Mouse (Mus musculus) left cerebral cortex, adult 18-20 months (tissue): ENCODE results near the gene Eif3j1. TPM values are rescaled to one million over a fixed set of nuclear protein-coding genes. Genes with fewer than 3 reads are reported as not detected.
"Not testable (repeated sequence)": the region's sequence is repeated elsewhere in the genome, so short reads cannot be mapped to it uniquely, and the experiment has no call there.

Experiments used
- DNase-seq, 2 experiments: peaks; one replicate each; pipeline ENCODE4 v3.0.0; 2021 to 2022; ENCODE audit warnings: low spot score in 2 of 2, mixed read lengths in 1 of 2
- long read RNA-seq, 2 experiments: library from polyadenylated mRNA; stranded (forward); transcript quantifications; one replicate each; pipeline ENCODE4 v2.0.0; 2021
- total RNA-seq, 2 experiments: library from RNA; stranded (reverse); gene quantifications; 2 replicates each; pipeline ENCODE4 v1.2.3; 2021

The Eif3j1 gene
- total RNA-seq = 10 to 100 TPM; 17.2 to 17.9 TPM
- long read RNA-seq, experiment 1, full-length matches to known transcripts = 63 of 82 reads
- long read RNA-seq, experiment 1, partial matches to known transcripts = 9 of 82 reads
- long read RNA-seq, experiment 1, other reads (novel, unspliced or antisense) = 10 of 82 reads
- long read RNA-seq, experiment 2, full-length matches to known transcripts = 53 of 68 reads
- long read RNA-seq, experiment 2, partial matches to known transcripts = 7 of 68 reads
- long read RNA-seq, experiment 2, other reads (novel, unspliced or antisense) = 8 of 68 reads

DNA sequence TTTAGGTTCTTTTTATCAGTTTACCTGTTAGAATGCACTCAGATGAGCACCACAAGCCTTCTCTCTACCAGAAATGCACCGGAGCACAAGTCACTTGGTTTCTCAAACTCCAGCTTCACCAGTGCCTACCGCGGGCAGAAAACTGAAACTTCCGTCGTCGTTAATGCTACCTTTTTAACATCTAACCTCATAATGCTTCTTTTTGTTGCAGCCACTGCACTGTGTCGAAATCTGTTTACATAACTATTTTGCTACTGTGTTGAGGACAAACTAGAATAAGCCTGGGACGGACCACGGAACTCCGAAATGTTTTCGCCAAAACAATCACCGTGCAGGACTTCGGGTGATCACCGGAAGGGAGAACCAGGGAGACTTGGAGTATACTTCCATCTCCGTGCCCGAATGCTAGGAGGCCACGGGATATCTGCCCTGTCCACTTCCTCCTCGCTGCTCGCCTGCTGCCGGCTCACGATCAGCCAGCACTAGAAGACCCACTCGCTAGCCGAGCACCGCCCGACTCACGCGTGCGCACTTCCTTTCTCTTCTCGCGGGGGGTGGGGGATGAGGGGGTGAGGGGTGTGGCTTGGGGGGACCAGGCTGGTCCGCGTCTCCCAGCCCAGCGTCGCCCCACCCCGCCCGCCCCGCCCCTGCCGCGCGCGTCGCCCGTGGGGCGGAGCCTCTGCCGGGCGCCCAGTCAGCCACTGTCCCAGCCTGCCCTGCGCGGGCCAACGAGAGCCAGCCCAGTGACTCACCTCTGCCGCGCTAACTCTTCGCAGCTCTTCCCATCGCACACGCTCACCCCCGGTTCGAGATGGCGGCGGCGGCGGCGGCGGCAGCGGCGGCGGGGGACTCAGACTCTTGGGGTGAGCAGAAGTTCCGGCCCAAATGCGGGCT lies at the start of gene Eif3j1:
Gene Eif3j1 (plus strand): TSS at position 685 of the 894 bp plus-strand sequence.
- DNase-seq = peak; percentile 78 to 90

GRCm38 (mm10) chr2:121995738-121996137 lies 32.6 kb upstream of the Eif3j1 start:
- no peak for DNase-seq

- no peak for DNase-seq
Observed at GRCm38 (mm10) chr2:122008832-122009231, 19.5 kb upstream of the Eif3j1 start.

- no peak for DNase-seq
Observed at GRCm38 (mm10) chr2:122011441-122011840, 16.9 kb upstream of the Eif3j1 start.

DNA sequence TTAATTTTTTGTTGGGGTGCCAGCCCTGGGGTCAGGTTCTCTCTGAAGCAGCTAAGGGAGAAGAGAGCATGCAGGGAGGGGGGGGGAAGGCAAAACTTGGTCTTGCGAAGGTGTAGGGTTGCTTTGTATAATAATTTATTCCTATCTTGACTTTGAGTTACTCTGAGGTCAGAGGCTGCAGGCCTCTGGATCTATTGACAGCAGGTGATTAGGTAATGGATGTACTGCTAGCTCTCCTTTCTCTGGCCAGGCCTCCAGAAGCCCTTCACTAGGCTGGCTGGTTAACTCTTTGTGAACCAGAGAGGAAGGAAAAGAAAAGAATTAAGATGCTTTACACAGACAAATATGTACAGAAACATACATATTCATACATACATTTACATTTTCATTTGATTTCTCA lies 9.6 kb upstream of the Eif3j1 start:
- DNase-seq = no peak

- no peak for DNase-seq
Observed at GRCm38 (mm10) chr2:122022284-122022683, 6.1 kb upstream of the Eif3j1 start.

DNA sequence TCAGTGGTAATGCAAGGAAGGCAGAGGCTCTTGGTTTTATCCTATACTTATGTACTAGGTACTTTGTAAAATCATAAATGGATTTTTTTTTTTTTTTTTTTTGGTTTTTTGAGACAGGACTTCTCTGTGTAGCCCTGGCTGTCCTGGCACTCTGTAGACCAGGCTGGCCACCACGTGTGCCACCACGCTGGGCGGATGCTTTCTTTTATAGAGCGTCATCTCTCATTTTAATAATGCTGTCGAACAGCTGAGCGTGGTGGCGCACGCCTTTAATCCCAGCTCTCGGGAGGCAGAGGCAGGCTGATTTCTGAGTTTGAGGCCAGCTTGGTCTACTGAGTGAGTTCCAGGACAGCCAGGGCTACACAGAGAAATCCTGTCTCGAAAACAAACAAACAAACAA lies 1.3 kb upstream of the Eif3j1 start:
- not testable (repeated sequence) for DNase-seq

DNA sequence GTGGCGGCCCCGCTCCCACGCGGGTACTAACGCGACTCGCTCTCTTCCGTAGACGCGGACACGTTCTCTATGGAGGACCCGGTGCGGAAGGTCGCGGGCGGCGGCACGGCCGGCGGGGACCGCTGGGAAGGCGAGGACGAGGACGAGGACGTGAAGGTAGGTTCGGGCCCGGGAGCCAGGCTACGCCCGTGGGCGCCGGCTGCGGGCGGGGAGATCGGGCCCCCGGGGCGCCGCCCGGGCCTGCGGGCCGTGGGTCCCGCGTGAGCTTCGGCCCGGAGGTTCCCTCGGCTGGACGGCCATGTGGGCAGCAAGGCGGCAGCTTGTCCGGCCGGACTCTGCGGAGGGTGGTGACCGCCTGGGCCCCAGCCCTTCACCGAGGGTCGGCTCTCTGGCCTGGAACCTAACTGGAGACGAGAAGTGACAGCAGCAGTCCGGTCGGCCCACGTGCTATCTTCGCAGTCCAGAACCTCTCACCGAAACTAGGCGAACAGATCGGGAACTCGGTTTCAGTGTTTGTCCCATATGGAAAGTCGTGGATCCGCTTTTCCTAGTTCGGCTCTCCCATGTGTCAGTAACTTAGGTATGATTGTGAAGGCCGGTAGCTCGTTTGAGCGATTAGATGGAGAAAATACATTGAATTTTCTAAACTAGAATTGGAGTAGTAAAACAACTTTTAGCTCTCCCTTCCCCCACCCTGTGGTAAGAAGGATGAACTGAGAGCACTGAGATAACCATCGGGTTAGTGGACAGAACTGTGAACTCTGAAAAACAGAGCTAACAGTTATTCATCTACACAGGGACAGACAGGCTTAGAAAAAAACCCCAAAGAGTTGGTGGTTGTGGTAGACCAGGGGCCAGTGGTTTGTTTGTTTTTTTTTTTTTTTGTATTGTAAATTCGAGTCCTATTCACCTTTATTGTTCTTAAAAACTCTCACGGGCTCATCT lies 682 bp downstream of the Eif3j1 start:
- DNase-seq = peak in 1 of 2 experiments; percentile 18

DNA sequence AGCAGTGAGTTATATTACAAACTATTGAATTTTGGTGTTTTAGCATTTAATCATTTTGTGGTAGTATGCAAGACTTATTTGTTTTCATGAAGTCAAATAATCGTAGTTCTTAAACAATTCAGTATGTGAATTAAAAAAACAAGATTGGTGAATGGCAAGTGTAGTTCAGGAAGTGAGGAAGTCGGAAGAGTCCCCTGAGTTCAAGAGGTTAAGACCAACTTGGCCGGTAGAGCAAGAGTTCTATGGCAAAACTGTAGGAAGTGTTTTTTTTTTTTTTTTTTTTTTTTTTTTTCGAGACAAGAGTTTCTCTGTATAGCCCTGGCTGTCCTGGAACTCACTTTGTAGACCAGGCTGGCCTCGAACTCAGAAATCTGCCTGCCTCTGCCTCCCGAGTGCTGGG lies 3.6 kb downstream of the Eif3j1 start:
- DNase-seq = no peak

- DNase-seq = no peak
Observed at GRCm38 (mm10) chr2:122036064-122036463, 7.7 kb downstream of the Eif3j1 start.

DNA sequence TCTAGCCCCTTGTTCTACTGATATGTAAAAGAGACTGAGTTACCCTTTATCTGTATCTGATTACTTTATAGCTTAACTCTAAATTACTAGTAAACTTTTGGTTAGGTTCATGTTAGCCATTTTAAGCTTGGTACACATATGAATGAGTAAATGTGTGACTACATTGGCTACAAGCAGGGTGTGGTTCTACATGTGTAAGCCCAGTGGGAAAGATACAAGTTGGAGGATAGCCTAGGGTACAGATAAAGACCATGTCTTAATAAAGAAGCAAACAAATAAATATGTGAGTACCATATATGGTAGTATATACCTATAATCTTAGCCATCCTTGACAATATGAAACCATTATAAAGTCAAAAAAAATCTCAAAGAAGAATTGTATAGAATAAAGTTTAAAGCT lies 15.6 kb downstream of the Eif3j1 start:
- DNase-seq = no peak

DNA sequence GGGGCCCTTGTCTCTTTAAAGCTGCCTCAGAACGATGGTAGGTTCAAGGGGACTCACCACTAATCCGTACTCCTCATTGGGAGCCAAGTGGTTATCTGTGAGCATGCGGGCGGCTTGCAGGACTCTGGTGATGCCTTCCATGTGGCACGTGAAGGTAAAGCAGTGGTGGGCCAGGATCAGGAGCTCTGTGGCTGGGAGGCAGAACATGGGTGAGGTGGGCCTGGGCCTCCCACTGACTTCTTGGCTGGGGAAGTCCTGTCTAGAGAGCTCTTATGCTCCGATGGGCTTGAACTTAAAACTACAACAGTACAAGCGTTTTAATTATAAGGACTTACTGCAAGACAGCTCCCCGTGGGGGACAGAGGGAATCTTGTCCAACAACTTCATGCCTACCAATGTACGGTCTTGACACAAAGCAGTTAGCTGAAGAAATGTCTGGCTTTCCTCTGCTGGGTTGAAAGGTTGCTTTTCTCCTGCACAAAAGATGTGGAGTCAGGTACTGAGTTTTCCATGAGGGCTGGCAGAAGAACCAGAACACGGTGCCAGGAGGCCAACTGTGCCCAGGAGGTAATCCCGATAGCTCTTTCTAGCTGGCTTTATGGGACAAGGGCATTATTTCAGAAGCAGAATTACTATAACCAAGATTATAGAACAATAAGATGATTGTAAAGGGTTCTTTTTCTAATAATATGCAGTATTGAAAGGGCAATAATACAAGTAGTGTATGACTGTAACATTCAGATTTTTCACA lies 31.2 kb downstream of the Eif3j1 start:
- DNase-seq = no peak

DNA sequence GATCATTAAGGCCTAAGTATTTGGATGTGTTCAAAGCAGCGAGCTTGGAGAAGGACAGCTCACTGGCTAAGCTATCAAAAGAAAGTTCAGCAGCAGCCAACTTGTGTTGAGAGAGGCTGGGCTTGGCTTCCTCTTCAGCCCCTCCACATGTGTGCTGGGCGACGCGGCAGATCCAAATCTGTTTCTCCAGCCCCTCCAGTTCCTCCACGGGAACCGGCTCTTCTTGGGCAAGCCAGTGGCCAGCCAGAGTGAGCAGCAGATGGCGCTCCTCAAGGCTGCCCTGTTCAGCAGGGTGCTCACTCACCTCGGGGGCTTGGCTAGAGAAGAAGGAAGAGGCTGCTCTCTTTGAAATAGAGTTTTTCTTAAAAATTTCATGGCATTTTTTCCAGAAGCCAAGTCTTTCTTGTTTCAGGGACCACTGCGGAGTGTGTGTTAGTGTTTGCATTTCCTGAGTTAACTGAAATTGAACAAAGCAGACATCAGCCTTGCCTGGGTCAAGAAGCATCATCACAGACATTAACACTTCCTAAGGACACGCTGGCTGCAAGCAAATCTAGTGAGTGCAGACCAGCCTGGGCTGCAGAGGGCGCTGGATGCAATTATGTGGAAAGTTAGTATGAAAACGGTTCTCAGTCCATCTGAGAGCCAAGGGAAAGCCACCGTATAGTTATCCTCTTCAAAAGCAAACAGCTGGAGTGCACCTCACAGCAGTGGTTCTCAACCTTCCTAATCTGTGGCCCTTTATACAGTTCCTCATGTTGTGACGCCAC lies 37.0 kb downstream of the Eif3j1 start:
- DNase-seq = no peak

- no peak for DNase-seq
Observed at GRCm38 (mm10) chr2:122066241-122066640, 37.9 kb downstream of the Eif3j1 start.

DNA sequence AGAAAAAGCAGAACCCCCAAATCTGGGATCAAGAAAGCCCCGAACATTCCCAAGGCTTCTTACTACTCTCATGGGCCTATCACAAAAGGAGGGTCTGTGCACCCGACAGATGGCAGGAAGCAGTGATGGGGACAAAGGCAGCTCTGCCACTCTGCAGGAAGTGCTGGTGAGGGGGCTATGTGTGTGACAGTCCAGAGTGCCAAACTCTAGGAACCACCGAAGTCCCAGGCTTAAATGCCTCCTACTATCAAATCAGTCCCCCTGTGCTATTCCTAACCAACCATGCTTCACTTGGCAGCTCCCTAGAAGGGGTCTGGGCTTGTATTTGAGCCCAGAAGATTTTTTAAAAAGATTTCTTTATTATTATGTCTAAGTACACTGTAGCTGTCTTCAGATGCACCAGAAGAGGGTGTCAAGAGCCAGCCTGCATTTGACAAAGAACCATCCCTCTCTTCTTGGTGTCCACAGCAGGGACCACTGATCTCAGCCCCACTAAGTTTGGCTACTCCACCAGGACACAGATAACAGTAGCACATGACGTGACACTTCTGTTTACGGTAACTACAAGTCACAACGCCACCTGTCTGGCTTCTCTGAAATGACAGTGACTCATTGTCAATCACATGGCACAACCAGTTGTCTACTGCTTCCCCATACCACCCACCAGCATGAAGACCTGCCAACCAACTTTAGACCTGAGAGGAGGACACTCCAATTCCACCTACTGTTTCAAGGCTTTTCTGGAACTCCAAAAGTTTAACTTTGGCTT lies 41.0 kb downstream of the Eif3j1 start:
- DNase-seq = no peak

- DNase-seq = peak in 1 of 2 experiments; percentile 57
Observed at GRCm38 (mm10) chr2:122069922-122070321, 41.6 kb downstream of the Eif3j1 start.

- no peak for DNase-seq
Observed at GRCm38 (mm10) chr2:122081728-122082456, 53.5 kb downstream of the Eif3j1 start.

DNA sequence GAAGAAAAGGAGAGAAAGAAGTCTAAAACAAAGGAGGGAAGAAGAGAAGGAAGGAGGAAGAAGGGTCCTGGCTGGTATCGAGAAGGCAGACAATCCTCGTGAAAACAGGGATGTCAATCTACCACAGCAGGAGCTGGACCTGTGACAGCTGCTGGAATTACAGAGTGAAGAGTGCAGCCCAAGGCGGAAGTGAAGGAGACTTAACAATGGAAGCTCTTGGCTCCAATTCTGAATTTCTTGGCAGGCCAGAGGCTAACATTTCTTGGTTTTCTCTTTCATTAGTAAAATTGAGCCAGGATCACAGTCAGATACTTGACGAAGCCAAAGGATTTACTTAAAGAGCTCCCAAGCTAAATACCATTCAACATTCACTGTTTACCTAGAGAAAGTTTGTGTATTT lies 58.1 kb downstream of the Eif3j1 start:
- no peak for DNase-seq
